Mouse (Mus musculus) liver, embryonic 14.5 days (tissue): ENCODE data around the gene Nadk. TPM values are rescaled to one million over a fixed set of nuclear protein-coding genes. Genes with fewer than 3 reads are reported as not detected.

Experiments
- ATAC-seq: fragments of 200-750 bp; cut with Nextera tagmentation; 2 replicates; pipeline ENCODE4 v1.8.0; 2017; ENCODE audit warnings: moderate number of reproducible peaks, mild to moderate bottlenecking, moderate library complexity; ENCODE audit not compliant: insufficient read depth
- DNase-seq, 3 experiments: peaks; one replicate each; pipeline ENCODE4 v3.0.0-alpha.2; 2012 to 2013; ENCODE audit warnings: low read depth in 3 of 3, low spot score in 3 of 3
- H3K27ac ChIP-seq: fragments of 300-500 bp; sonication (generic); 2 replicates; pipeline ENCODE4 v1.5.1; 2014; ENCODE audit warnings: moderate library complexity, mild to moderate bottlenecking, control low read depth, inconsistent platforms
- H3K27me3 ChIP-seq: fragments of 300-500 bp; sonication (generic); 2 replicates; pipeline ENCODE4 v1.6.1; 2014; ENCODE audit warnings: mild to moderate bottlenecking, low read length, moderate library complexity; ENCODE audit not compliant: control insufficient read depth, insufficient read depth
- H3K36me3 ChIP-seq: fragments of 300-500 bp; sonication (generic); replicated peaks from 2 replicates; pipeline ENCODE4 v1.6.1; 2014; ENCODE audit warnings: low read depth; ENCODE audit not compliant: control insufficient read depth, insufficient read depth
- H3K4me1 ChIP-seq, 2 experiments: fragments of 200-500 bp in 1 of 2; fragments of 300-500 bp in 1 of 2; sonication (generic) in 1 of 2; replicated peaks; 2 replicates each; pipeline ENCODE4 v1.6.1; 2012 to 2014; ENCODE audit warnings: antibody characterized with exemption in 1 of 2, inconsistent platforms in 1 of 2, low read length in 1 of 2; ENCODE audit not compliant: control insufficient read depth in 2 of 2, insufficient read depth in 2 of 2
- H3K4me2 ChIP-seq: fragments of 300-500 bp; sonication (generic); 2 replicates; pipeline ENCODE4 v1.6.1; 2014; ENCODE audit warnings: low read depth, mild to moderate bottlenecking, control low read depth, moderate library complexity
- H3K4me3 ChIP-seq, 2 experiments: fragments of 200-500 bp in 1 of 2; fragments of 300-500 bp in 1 of 2; sonication (generic) in 1 of 2; 2 replicates each; pipeline ENCODE4 v1.5.1; 2012 to 2014; ENCODE audit warnings: low read depth in 2 of 2, low read length in 2 of 2, mild to moderate bottlenecking in 2 of 2, control low read depth in 1 of 2, inconsistent platforms in 1 of 2, moderate library complexity in 1 of 2; ENCODE audit not compliant: insufficient read depth in 1 of 2
- H3K9ac ChIP-seq: fragments of 300-500 bp; sonication (generic); replicated peaks from 2 replicates; pipeline ENCODE4 v1.6.1; 2014; ENCODE audit warnings: mild to moderate bottlenecking, control low read depth, moderate library complexity
- H3K9me3 ChIP-seq: fragments of 300-500 bp; sonication (generic); 2 replicates; pipeline ENCODE4 v1.6.1; 2016; ENCODE audit warnings: low read length, mixed read lengths; ENCODE audit not compliant: control insufficient read depth
- CTCF ChIP-seq: IDR thresholded peaks from 2 replicates; pipeline ENCODE4 v1.5.1; 2016; ENCODE audit warnings: antibody characterized with exemption, low read depth, control low read depth
- EP300 ChIP-seq: IDR thresholded peaks from 2 replicates; pipeline ENCODE4 v1.6.1; 2016; ENCODE audit warnings: antibody characterized with exemption, low read depth
- WGBS: fragments of 180-500 bp; shearing (Covaris S2); extraction: QIAGEN DNeasy Blood & Tissue Kit; methylation state at CpG from one replicate; pipeline ENCODE4 v1.1.7; 2014; ENCODE audit not compliant: insufficient replicate concordance; 5-methylcytosine and 5-hydroxymethylcytosine counted together
- polyA plus RNA-seq, 2 experiments: library from polyadenylated mRNA; depleted of rRNA in 1 of 2; stranded (reverse) in 1 of 2; unstranded in 1 of 2; fragments of >200 nt; fragmentation: Nextera tagmentation in 1 of 2; extraction: Ambion mirVana in 1 of 2; gene quantifications; 2 replicates each; pipeline versions ENCODE4 v1.2.1 to v1.2.3; 2012 to 2014

Nadk gene
- polyA plus RNA-seq, 2 experiments, result 32.2 to 40.2 TPM

GRCm38 (mm10) chr4:155529294-155529693 is 32.9 kb upstream of the Nadk start:
- H3K36me3 ChIP-seq, result peaks cover 7% of the 10 kb centered on the region
- H3K9ac ChIP-seq, result no peak overlapping the region
- H3K27ac ChIP-seq, result no peak overlapping the region
- no peak for DNase-seq
- H3K9me3 ChIP-seq, result no peaks in the 10 kb centered on the region
- 50% methylated on average over 3 of the region's 3 CpGs for WGBS
- no peak overlapping the region for H3K4me2 ChIP-seq
- H3K4me3 ChIP-seq, result no peak overlapping the region
- no peaks in the 10 kb centered on the region for H3K27me3 ChIP-seq
- no peak for TF ChIP-seq EP300
- TF ChIP-seq CTCF, result no peak
- no peaks in the 10 kb centered on the region for H3K4me1 ChIP-seq
- ATAC-seq, result no peak

DNA sequence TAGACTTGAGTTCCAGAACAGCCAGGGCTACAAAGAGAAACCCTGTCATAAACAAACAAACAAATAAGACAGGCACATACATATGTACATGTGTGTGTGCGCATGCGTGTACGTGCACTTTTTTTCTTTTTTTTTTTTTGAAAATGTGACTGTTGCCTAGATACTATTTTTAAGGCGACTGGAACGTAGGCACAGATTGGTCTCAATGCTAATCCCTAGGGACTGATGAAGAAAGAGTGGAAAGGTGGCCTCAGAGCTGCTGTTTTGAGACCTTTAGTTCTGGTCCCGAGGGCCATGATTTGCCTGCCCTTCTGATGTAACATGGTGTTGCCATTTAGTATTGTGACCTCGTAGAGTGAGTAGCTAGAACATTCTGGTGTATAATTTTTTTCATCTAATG is 12.2 kb upstream of the Nadk start:
- Histone ChIP-seq H3K9me3 (no peaks in the 10 kb centered on the region), H3K4me3 (no peak overlapping the region), H3K27ac (no peak overlapping the region), H3K4me1 (0 out of 4 replicates have a peak, but pooled peaks cover 0 to 1% of the 10 kb centered on the region in 2 experiments), H3K36me3 (peaks cover 34% of the 10 kb centered on the region), H3K9ac (no peak overlapping the region), H3K27me3 (no peaks in the 10 kb centered on the region), H3K4me2 (no peak overlapping the region)
- WGBS, result 80% methylated on average over 7 of the region's 7 CpGs
- TF ChIP-seq CTCF (no peak), EP300 (no peak)
- ATAC-seq, result no peak
- DNase-seq, result no peak

GRCm38 (mm10) chr4:155550446-155550845 is 11.7 kb upstream of the Nadk start:
- ATAC-seq (no peak), DNase-seq (no peak)
- Histone ChIP-seq H3K4me1 (0 out of 4 replicates have a peak, but pooled peaks cover 0 to 1% of the 10 kb centered on the region in 2 experiments), H3K4me3 (no peak overlapping the region), H3K9ac (no peak overlapping the region), H3K4me2 (no peak overlapping the region), H3K9me3 (no peaks in the 10 kb centered on the region), H3K27ac (no peak overlapping the region), H3K36me3 (peaks cover 35% of the 10 kb centered on the region), H3K27me3 (no peaks in the 10 kb centered on the region)
- 47% methylated on average over 2 of the region's 2 CpGs for WGBS
- TF ChIP-seq CTCF, result no peak
- no peak for TF ChIP-seq EP300

DNA sequence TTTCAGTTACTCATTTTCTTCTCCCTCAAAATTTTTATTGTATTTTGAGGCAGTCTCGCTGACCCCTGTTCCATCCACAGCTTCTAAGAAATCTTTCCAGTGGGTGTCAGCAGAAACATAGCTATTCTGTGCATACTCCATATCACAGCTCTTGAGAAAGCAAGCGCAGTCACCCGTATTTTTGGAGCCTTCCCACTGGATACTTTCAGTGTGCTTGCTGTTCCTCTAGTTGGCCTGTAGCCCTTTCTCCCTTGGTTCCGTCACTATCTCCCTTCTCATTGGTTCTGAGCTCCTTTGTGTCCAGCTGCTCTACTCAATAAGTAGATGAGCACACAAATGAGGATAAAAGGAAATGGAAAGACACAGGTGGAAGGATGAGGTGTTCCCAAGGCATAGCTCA is 11.1 kb upstream of the Nadk start:
- peaks cover 42% of the 10 kb centered on the region for H3K36me3 ChIP-seq
- no peak for TF ChIP-seq EP300
- no peak for TF ChIP-seq CTCF
- no peak for DNase-seq
- H3K9ac ChIP-seq, result no peak overlapping the region
- no peaks in the 10 kb centered on the region for H3K27me3 ChIP-seq
- 0 out of 4 replicates have a peak, but pooled peaks cover 0 to 1% of the 10 kb centered on the region in 2 experiments for H3K4me1 ChIP-seq
- H3K4me2 ChIP-seq, result no peak overlapping the region
- H3K4me3 ChIP-seq, result no peak overlapping the region
- 80% methylated on average over 4 of the region's 4 CpGs for WGBS
- ATAC-seq, result no peak
- no peaks in the 10 kb centered on the region for H3K9me3 ChIP-seq
- H3K27ac ChIP-seq, result no peak overlapping the region

DNA sequence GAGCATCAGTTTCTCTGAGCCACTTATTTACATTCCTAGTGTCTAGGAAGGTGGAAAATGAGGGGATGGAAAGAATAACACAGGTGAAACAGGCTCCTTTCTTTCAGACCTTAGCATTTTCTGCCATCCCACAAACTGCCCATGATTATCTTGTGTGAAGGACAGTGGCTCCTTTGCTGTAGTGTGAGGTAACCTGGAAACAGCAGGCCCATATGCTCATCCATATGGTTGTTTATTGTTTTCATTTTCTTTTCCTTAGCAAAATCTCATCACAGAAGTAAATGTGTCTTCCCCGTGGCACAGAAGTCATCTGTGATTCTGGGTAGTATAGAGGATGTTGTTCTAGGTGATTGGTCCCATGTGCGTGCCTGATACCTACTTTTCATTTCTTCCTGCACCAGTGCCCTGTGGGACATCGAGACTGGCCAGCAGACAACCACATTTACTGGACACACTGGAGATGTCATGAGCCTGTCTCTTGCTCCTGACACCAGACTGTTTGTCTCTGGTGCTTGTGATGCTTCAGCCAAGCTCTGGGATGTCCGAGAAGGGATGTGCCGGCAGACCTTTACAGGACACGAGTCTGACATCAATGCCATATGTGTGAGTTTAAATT is 9.2 kb upstream of the Nadk start:
- no peaks in the 10 kb centered on the region for H3K27me3 ChIP-seq
- ATAC-seq (no peak), DNase-seq (no peak)
- 79% methylated on average over 6 of the region's 6 CpGs for WGBS
- peaks cover 0 to 1% of the 10 kb centered on the region in 2 experiments; a peak in 1 of 4 replicates for H3K4me1 ChIP-seq
- H3K4me2 ChIP-seq, result no peak overlapping the region
- H3K36me3 ChIP-seq, result peaks cover 49% of the 10 kb centered on the region
- no peak overlapping the region for H3K27ac ChIP-seq
- TF ChIP-seq CTCF (no peak), EP300 (no peak)
- H3K4me3 ChIP-seq, result no peak overlapping the region
- H3K9me3 ChIP-seq, result no peaks in the 10 kb centered on the region
- H3K9ac ChIP-seq, result no peak overlapping the region
